Mouse (Mus musculus) small intestine, adult 2 months (tissue): Measurements from ENCODE around the gene Zfp800.

Source experiments
- CTCF ChIP-seq: fragments of 200-500 bp; IDR thresholded peaks from 2 replicates; pipeline ENCODE4 v1.5.1; 2012; ENCODE audit warnings: low read depth, mild to moderate bottlenecking, control low read depth, inconsistent platforms, low read length, moderate library complexity, mixed read lengths; ENCODE audit not compliant: insufficient replicate concordance, insufficient read length; ENCODE audit errors: extremely low read depth
- POLR2A ChIP-seq: fragments of 200-500 bp; IDR thresholded peaks from 2 replicates; pipeline ENCODE4 v1.6.1; 2012; ENCODE audit warnings: low read depth, mild to moderate bottlenecking, control low read depth, inconsistent platforms, low read length, moderate library complexity

DNA sequence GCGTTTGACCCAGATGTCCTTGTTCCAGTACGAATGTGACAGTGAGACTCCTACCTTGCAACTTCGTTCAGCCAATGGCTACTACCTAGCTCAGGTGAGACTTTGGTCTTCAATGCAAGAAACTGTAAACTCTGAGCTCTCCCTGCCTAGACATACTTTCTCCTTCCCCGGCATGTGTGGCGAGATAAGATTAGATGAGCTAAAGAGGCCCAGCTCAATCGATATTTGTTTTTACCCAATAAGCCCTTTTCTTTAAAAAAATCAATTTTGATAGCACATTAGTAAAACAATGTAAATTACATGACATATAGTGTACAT is 33.7 kb upstream of the Zfp800 start:
- TF ChIP-seq CTCF (no peak), POLR2A (no peak)
